Mouse (Mus musculus) MEL (cell line): ENCODE results near the gene Atp8a2. TPM values are rescaled to one million over a fixed set of nuclear protein-coding genes. Genes with fewer than 3 reads are reported as not detected.

Source experiments
- DNase-seq: peaks from one replicate; pipeline ENCODE4 v3.0.0; 2011; ENCODE audit warnings: low read depth, low spot score
- H3K27ac ChIP-seq: 2 replicates; pipeline ENCODE4 v1.5.1; 2012; ENCODE audit warnings: low read depth, mild to moderate bottlenecking, control low read depth, low read length, moderate library complexity; ENCODE audit not compliant: control insufficient read depth
- H3K27me3 ChIP-seq, 2 experiments: fragments of 150-350 bp in 1 of 2; sonication (generic) in 1 of 2; 2 replicates each; pipeline ENCODE4 v1.6.1; 2012; ENCODE audit warnings: low read length in 2 of 2, mild to moderate bottlenecking in 2 of 2, improper control_type of control experiment in 1 of 2, moderate library complexity in 1 of 2; ENCODE audit not compliant: insufficient read depth in 2 of 2, control insufficient read depth in 1 of 2
- H3K36me3 ChIP-seq, 2 experiments: 2 replicates each; pipeline ENCODE4 v1.6.1; 2012 to 2014; ENCODE audit warnings: low read length in 2 of 2, improper control_type of control experiment in 1 of 2, inconsistent platforms in 1 of 2, mild to moderate bottlenecking in 1 of 2; ENCODE audit not compliant: insufficient read depth in 2 of 2, control insufficient read depth in 1 of 2
- H3K4me1 ChIP-seq, 2 experiments: fragments of 150-350 bp in 1 of 2; sonication (generic) in 1 of 2; 2 replicates each; pipeline ENCODE4 v1.6.1; 2012; ENCODE audit warnings: low read length in 2 of 2, improper control_type of control experiment in 1 of 2, mild to moderate bottlenecking in 1 of 2; ENCODE audit not compliant: insufficient read depth in 2 of 2, control insufficient read depth in 1 of 2
- H3K4me3 ChIP-seq, 2 experiments: fragments of 150-350 bp in 1 of 2; sonication (generic) in 1 of 2; 2 replicates each; pipeline ENCODE4 v1.5.1; 2012; ENCODE audit warnings: low read depth in 2 of 2, low read length in 2 of 2, mild to moderate bottlenecking in 2 of 2, moderate library complexity in 2 of 2, control low read depth in 1 of 2, improper control_type of control experiment in 1 of 2; ENCODE audit not compliant: control insufficient read depth in 1 of 2, insufficient read depth in 1 of 2
- H3K79me2 ChIP-seq: 2 replicates; pipeline ENCODE4 v1.6.1; 2012; ENCODE audit warnings: mild to moderate bottlenecking, low read length, moderate library complexity; ENCODE audit not compliant: control insufficient read depth, poor library complexity, insufficient read depth
- H3K9ac ChIP-seq: 2 replicates; pipeline ENCODE4 v1.6.1; 2012; ENCODE audit warnings: low read depth, mild to moderate bottlenecking, control low read depth, low read length, moderate library complexity; ENCODE audit not compliant: control insufficient read depth, poor library complexity, severe bottlenecking
- H3K9me3 ChIP-seq: fragments of 150-350 bp; sonication (generic); replicated peaks from 2 replicates; pipeline ENCODE4 v1.6.1; 2012; ENCODE audit warnings: mild to moderate bottlenecking, low read length, improper control_type of control experiment, moderate library complexity; ENCODE audit not compliant: insufficient read depth
- CTCF ChIP-seq, 3 experiments: IDR thresholded peaks in 2 of 3; conservative IDR thresholded peaks in 1 of 3; 2 replicates each; pipeline ENCODE4 v1.5.1; 2011 to 2012; ENCODE audit warnings: low read length in 3 of 3, low read depth in 2 of 3, mild to moderate bottlenecking in 2 of 3, improper control_type of control experiment in 1 of 3, inconsistent platforms in 1 of 3, mixed read lengths in 1 of 3, moderate library complexity in 1 of 3; ENCODE audit not compliant: control insufficient read depth in 1 of 3, insufficient read depth in 1 of 3, poor library complexity in 1 of 3, severe bottlenecking in 1 of 3
- E2F4 ChIP-seq: IDR thresholded peaks from 2 replicates; pipeline ENCODE4 v1.6.1; 2011; ENCODE audit warnings: low read depth, low read length, improper control_type of control experiment, borderline replicate concordance
- ELF1 ChIP-seq: IDR thresholded peaks from 2 replicates; pipeline ENCODE4 v1.6.1; 2014; ENCODE audit warnings: low read depth, mild to moderate bottlenecking, inconsistent platforms, low read length, improper control_type of control experiment, moderate library complexity
- ETS1 ChIP-seq: IDR thresholded peaks from 2 replicates; pipeline ENCODE4 v1.6.1; 2012; ENCODE audit warnings: low read depth, mild to moderate bottlenecking, inconsistent platforms, low read length, improper control_type of control experiment, moderate library complexity
- GATA1 ChIP-seq: IDR thresholded peaks from 2 replicates; pipeline ENCODE4 v1.6.1; 2011; ENCODE audit warnings: low read depth, low read length, improper control_type of control experiment
- HCFC1 ChIP-seq: IDR thresholded peaks from 2 replicates; pipeline ENCODE4 v1.6.1; 2012; ENCODE audit warnings: low read depth, mild to moderate bottlenecking, inconsistent platforms, low read length, improper control_type of control experiment, moderate library complexity
- KAT2A ChIP-seq: conservative IDR thresholded peaks from 2 replicates; pipeline ENCODE4 v1.6.1; 2012; ENCODE audit warnings: low read depth, low read length, improper control_type of control experiment, inconsistent platforms
- MAFK ChIP-seq: IDR thresholded peaks from 2 replicates; pipeline ENCODE4 v1.6.1; 2011; ENCODE audit warnings: low read depth, mild to moderate bottlenecking, low read length, improper control_type of control experiment, borderline replicate concordance
- MXI1 ChIP-seq: IDR thresholded peaks from 2 replicates; pipeline ENCODE4 v1.6.1; 2011; ENCODE audit warnings: mild to moderate bottlenecking, low read depth, low read length, improper control_type of control experiment
- MYB ChIP-seq: IDR thresholded peaks from 2 replicates; pipeline ENCODE4 v1.6.1; 2011; ENCODE audit warnings: mild to moderate bottlenecking, low read depth, low read length, improper control_type of control experiment
- MYC ChIP-seq: IDR thresholded peaks from 2 replicates; pipeline ENCODE4 v1.6.1; 2011; ENCODE audit warnings: low read depth, mild to moderate bottlenecking, low read length, improper control_type of control experiment, moderate library complexity
- NRF1 ChIP-seq: IDR thresholded peaks from 2 replicates; pipeline ENCODE4 v1.6.1; 2014; ENCODE audit warnings: low read depth, mild to moderate bottlenecking, inconsistent platforms, low read length, improper control_type of control experiment, moderate library complexity; ENCODE audit not compliant: poor library complexity, insufficient read depth, severe bottlenecking
- POLR2A ChIP-seq, 2 experiments: IDR thresholded peaks; 2 replicates each; pipeline ENCODE4 v1.6.1; 2011 to 2012; ENCODE audit warnings: low read length in 2 of 2, mild to moderate bottlenecking in 2 of 2, control low read depth in 1 of 2, improper control_type of control experiment in 1 of 2, low read depth in 1 of 2, moderate library complexity in 1 of 2; ENCODE audit not compliant: control insufficient read depth in 1 of 2, insufficient read depth in 1 of 2, poor library complexity in 1 of 2
- POLR2AphosphoS2 ChIP-seq: IDR thresholded peaks from 2 replicates; pipeline ENCODE4 v1.6.1; 2011; ENCODE audit warnings: low read length, improper control_type of control experiment
- POLR2AphosphoS5 ChIP-seq: IDR thresholded peaks from 2 replicates; pipeline ENCODE4 v1.6.1; 2012; ENCODE audit warnings: low read depth, borderline replicate concordance, mild to moderate bottlenecking, inconsistent platforms, low read length, moderate library complexity, mixed read lengths
- RAD21 ChIP-seq: IDR thresholded peaks from 2 replicates; pipeline ENCODE4 v1.6.1; 2011; ENCODE audit warnings: mild to moderate bottlenecking, low read depth, low read length, improper control_type of control experiment
- RCOR1 ChIP-seq: IDR thresholded peaks from 2 replicates; pipeline ENCODE4 v1.6.1; 2012; ENCODE audit warnings: low read depth, mild to moderate bottlenecking, inconsistent platforms, low read length, improper control_type of control experiment
- SIN3A ChIP-seq: IDR thresholded peaks from 2 replicates; pipeline ENCODE4 v1.6.1; 2012; ENCODE audit warnings: low read length, improper control_type of control experiment, inconsistent platforms
- SMC3 ChIP-seq: IDR thresholded peaks from 2 replicates; pipeline ENCODE4 v1.6.1; 2011; ENCODE audit warnings: low read depth, low read length, improper control_type of control experiment
- USF2 ChIP-seq, 2 experiments: IDR thresholded peaks; 2 replicates each; pipeline ENCODE4 v1.6.1; 2011 to 2012; ENCODE audit warnings: improper control_type of control experiment in 2 of 2, low read length in 2 of 2, borderline replicate concordance in 1 of 2, inconsistent platforms in 1 of 2, low read depth in 1 of 2, mild to moderate bottlenecking in 1 of 2; ENCODE audit not compliant: insufficient read depth in 1 of 2
- ZC3H11A ChIP-seq: IDR thresholded peaks from 2 replicates; pipeline ENCODE4 v1.6.1; 2012; ENCODE audit warnings: low read depth, mild to moderate bottlenecking, inconsistent platforms, low read length, improper control_type of control experiment
- ZMIZ1 ChIP-seq: IDR thresholded peaks from 2 replicates; pipeline ENCODE4 v1.6.1; 2012; ENCODE audit warnings: low read depth, mild to moderate bottlenecking, inconsistent platforms, low read length, improper control_type of control experiment, moderate library complexity
- ZNF384 ChIP-seq: IDR thresholded peaks from 2 replicates; pipeline ENCODE4 v1.6.1; 2012; ENCODE audit warnings: low read depth, mild to moderate bottlenecking, inconsistent platforms, low read length, improper control_type of control experiment
- polyA plus RNA-seq, 2 experiments: library from polyadenylated mRNA; stranded (reverse) in 1 of 2; unstranded in 1 of 2; fragments of >175 nt in 1 of 2; fragments of >200 nt in 1 of 2; gene quantifications; 2 replicates each; pipeline versions ENCODE4 v1.2.1 to v1.2.4; 2012; ENCODE audit warnings: low replicate concordance in 2 of 2, low read depth in 1 of 2; ENCODE audit not compliant: insufficient read length in 2 of 2, insufficient read depth in 1 of 2, missing spikeins in 1 of 2
- total RNA-seq: library from RNA; depleted of rRNA; stranded (reverse); fragments of 300-350 nt; gene quantifications from 2 replicates; pipeline ENCODE4 v1.2.3, GENCODE M21; 2012

Gene Atp8a2
- total and polyA plus RNA-seq, 3 experiments = 0.29 to 0.39 TPM; not detected in 1

DNA sequence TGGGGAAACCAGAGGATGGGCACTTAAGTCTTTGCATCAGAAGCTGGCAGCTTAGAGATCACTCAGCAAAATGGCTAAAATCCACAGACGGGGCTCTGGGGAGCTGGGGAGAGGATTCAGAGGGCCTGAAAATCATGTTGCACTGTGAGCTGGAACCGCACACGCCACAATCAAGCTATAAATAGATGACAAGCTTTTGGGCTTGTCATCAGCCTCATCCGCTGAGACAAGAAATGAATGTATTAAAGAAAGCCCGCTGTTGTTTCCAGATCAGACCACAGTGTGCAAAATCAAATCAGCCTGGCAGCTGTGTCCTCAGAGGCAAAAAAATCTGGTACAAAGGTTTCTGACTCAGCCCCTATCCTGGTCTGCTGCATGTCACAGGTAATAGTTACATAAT is 7.2 kb downstream of the Atp8a2 start:
- Histone ChIP-seq H3K27me3 (no peaks in the 10 kb centered on the region), H3K4me1 (peaks cover 5 to 8% of the 10 kb centered on the region in 2 experiments; a peak in 3 of 4 replicates), H3K79me2 (no peaks in the 10 kb centered on the region), H3K4me3 (no peak overlapping the region), H3K27ac (no peak overlapping the region), H3K9ac (no peak overlapping the region), H3K9me3 (no peaks in the 10 kb centered on the region), H3K36me3 (peaks cover 0 to 10% of the 10 kb centered on the region in 2 experiments; a peak in 2 of 4 replicates)
- no peak for DNase-seq
- TF ChIP-seq GATA1 = no peak
- TF ChIP-seq ELF1 = no peak
- TF ChIP-seq NRF1 = no peak
- TF ChIP-seq KAT2A = no peak
- TF ChIP-seq ZNF384 = no peak

DNA sequence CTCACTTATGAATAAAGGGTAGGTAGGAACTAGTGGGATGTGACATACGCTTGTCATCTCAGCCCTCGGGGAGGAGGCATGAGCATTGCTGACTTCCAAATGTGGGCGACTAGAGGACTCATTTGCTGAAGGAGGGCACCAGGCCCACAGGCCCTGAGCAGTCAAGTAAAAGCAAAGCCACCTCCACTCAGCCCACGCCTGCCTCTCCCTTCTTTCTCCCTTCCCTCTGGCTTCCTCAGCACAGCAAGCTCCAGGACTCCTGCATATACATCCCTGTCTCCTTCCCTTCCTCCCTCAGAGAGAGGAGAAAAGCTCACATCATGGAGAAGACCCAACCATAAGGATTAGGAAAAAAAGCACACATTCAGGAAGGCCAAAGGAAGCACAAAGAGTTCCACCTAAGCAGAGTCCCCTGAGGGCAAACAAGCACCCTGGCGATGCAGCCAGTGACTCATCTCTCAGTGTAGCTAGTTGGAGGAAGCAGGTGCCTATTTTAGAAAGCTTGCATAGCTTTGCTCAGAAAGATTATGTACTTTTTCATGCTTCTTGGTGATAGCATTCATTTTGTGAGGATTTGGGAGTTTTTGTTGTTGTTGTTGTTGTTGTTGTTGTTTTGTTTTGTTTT is 8.7 kb downstream of the Atp8a2 start:
- Histone ChIP-seq H3K4me1 (no peaks in the 10 kb centered on the region), H3K36me3 (no peaks in the 10 kb centered on the region), H3K4me3 (no peak overlapping the region), H3K79me2 (no peaks in the 10 kb centered on the region), H3K27ac (no peak overlapping the region), H3K27me3 (no peaks in the 10 kb centered on the region), H3K9me3 (no peaks in the 10 kb centered on the region), H3K9ac (no peak overlapping the region)
- no peak for DNase-seq
- no peak for TF ChIP-seq ELF1
- TF ChIP-seq GATA1 = no peak
- no peak for TF ChIP-seq CTCF (IDR thresholded peaks at IDR 0.05 in 2 of 3, conservative IDR thresholded peaks at IDR 0.05 in 1 of 3; ENCODE audit: control insufficient read depth in 1 of 3, insufficient read depth in 1 of 3, low read depth in 2 of 3, low read length in 3 of 3, poor library complexity in 1 of 3, severe bottlenecking in 1 of 3)
- TF ChIP-seq MXI1 = no peak
- no peak for TF ChIP-seq USF2 (IDR thresholded peaks at IDR 0.05; ENCODE audit: borderline replicate concordance in 1 of 2, insufficient read depth in 1 of 2, low read depth in 1 of 2, low read length in 2 of 2)
- TF ChIP-seq POLR2AphosphoS2 = no peak

DNA sequence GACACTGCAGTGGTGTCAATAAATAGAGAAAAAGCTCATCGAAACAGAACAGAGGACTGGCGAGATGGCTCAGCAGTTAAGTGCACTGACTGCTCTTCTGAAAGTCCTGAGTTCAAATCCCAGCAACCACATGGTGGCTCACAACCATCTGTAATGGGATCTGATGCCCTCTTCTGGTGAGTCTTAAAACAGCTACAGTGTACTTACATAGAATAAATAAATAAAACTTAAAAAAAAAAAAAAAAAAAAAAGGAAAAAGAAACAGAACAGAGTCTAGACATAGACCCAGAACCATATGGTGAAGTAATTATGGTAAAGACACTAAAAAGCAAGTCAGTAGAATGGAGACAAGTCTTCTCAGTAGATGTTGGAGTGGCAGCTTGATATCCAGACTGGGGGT is 15.7 kb downstream of the Atp8a2 start:
- Histone ChIP-seq H3K4me3 (no peak overlapping the region), H3K27ac (no peak overlapping the region), H3K9ac (no peak overlapping the region), H3K9me3 (no peaks in the 10 kb centered on the region), H3K36me3 (peaks cover 0 to 8% of the 10 kb centered on the region in 2 experiments; a peak in 2 of 4 replicates), H3K79me2 (no peaks in the 10 kb centered on the region; the same call in 1 of the 2 replicates), H3K27me3 (no peaks in the 10 kb centered on the region; a peak in 2 of 4 replicates), H3K4me1 (peaks cover 3 to 14% of the 10 kb centered on the region in 2 experiments)
- peak; percentile 24 for DNase-seq
- TF ChIP-seq POLR2A (IDR thresholded peaks at IDR 0.05; ENCODE audit: control insufficient read depth in 1 of 2, insufficient read depth in 1 of 2, low read depth in 1 of 2, low read length in 2 of 2, poor library complexity in 1 of 2) (no peak), HCFC1 (no peak), ZNF384 (peak; percentile 79), ZC3H11A (no peak), E2F4 (no peak), RCOR1 (no peak), MAFK (no peak), POLR2AphosphoS5 (no peak), RAD21 (peak; percentile 5; the same call in 1 of the 2 replicates), MYB (no peak), CTCF (IDR thresholded peaks at IDR 0.05 in 2 of 3, conservative IDR thresholded peaks at IDR 0.05 in 1 of 3; ENCODE audit: control insufficient read depth in 1 of 3, insufficient read depth in 1 of 3, low read depth in 2 of 3, low read length in 3 of 3, poor library complexity in 1 of 3, severe bottlenecking in 1 of 3) (peak in 1 of 3 experiments; percentile 24; a peak in 2 of 6 replicates), SMC3 (no peak), ETS1 (no peak), SIN3A (no peak), ZMIZ1 (no peak), MYC (0 out of 2 replicates have a peak, but pooled peaks have one; percentile 31), USF2 (IDR thresholded peaks at IDR 0.05; ENCODE audit: borderline replicate concordance in 1 of 2, insufficient read depth in 1 of 2, low read depth in 1 of 2, low read length in 2 of 2) (no peak)
